Mouse (Mus musculus): ENCODE data around the gene Rnh1.

- TF ChIP-seq CTCF (IDR thresholded peaks at IDR 0.05; ENCODE audit: low read depth, low read length) (no peak), POLR2A (IDR thresholded peaks at IDR 0.05; ENCODE audit: extremely low read depth, insufficient read depth, low read length) (no peak)
These were observed 25.5 kb upstream of the Rnh1 start for GRCm38 (mm10) chr7:141198121-141198520.

Measured in liver, adult 2 months (tissue).